Mouse (Mus musculus) forebrain, embryonic 13.5 days (tissue): ENCODE measurements around the gene Hecw1. TPM values are rescaled to one million over a fixed set of nuclear protein-coding genes. Genes with fewer than 3 reads are reported as not detected.

Source experiments
- ATAC-seq: fragments of 200-750 bp; cut with Nextera tagmentation; 2 replicates; pipeline ENCODE4 v1.8.0; 2017
- H3K27ac ChIP-seq: fragments of 300-500 bp; sonication (generic); 2 replicates; pipeline ENCODE4 v1.5.1; 2015; ENCODE audit warnings: inconsistent platforms, mild to moderate bottlenecking, moderate library complexity
- H3K27me3 ChIP-seq: fragments of 300-500 bp; sonication (generic); 2 replicates; pipeline ENCODE4 v1.6.1; 2015; ENCODE audit warnings: mild to moderate bottlenecking, inconsistent platforms
- H3K36me3 ChIP-seq: fragments of 300-500 bp; sonication (generic); 2 replicates; pipeline ENCODE4 v1.6.1; 2015; ENCODE audit warnings: mild to moderate bottlenecking, inconsistent platforms; ENCODE audit not compliant: poor library complexity, severe bottlenecking
- H3K4me1 ChIP-seq: fragments of 300-500 bp; sonication (generic); 2 replicates; pipeline ENCODE4 v1.6.1; 2015; ENCODE audit warnings: inconsistent platforms
- H3K4me2 ChIP-seq: fragments of 300-500 bp; sonication (generic); 2 replicates; pipeline ENCODE4 v1.6.1; 2015; ENCODE audit warnings: inconsistent platforms, mild to moderate bottlenecking, moderate library complexity
- H3K4me3 ChIP-seq: fragments of 300-500 bp; sonication (generic); 2 replicates; pipeline ENCODE4 v1.5.1; 2015; ENCODE audit warnings: mild to moderate bottlenecking, inconsistent platforms
- H3K9ac ChIP-seq: fragments of 300-500 bp; sonication (generic); 2 replicates; pipeline ENCODE4 v1.6.1; 2015; ENCODE audit warnings: mild to moderate bottlenecking, inconsistent platforms
- H3K9me3 ChIP-seq: fragments of 300-500 bp; sonication (generic); replicated peaks from 2 replicates; pipeline ENCODE4 v1.6.1; 2016; ENCODE audit warnings: inconsistent platforms
- WGBS: fragments of 180-500 bp; shearing (Covaris S2); methylation state at CpG from one replicate; pipeline ENCODE4 v1.1.7; 2015; 5-methylcytosine and 5-hydroxymethylcytosine counted together
- polyA plus RNA-seq: library from polyadenylated mRNA; unstranded; fragments of >200 nt; fragmentation: Nextera tagmentation; extraction: Ambion mirVana; gene quantifications from 2 replicates; pipeline ENCODE4 v1.2.1, GENCODE M21; 2015

The Hecw1 gene
- polyA plus RNA-seq: 23.8 and 24.9 TPM in 2 replicates

DNA sequence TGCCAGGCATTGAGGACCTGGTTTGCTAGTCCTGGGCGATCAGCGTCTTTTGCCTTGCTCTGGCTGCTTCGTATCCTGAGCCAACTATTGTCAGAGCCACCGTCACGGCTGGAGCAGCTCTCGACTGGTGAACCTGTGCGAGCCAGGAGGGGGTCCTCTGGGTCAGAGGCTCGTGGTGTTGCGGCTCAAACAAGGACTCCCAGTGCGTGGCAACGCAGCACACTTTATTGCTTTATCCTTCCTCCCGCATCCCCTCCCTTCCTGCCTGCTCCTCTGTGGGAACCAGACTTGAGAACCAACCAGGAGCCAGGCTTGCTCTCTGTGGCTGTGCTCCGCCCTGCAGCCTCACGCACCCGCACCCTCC, at the start of gene Hecw1:
Hecw1 (minus strand) TSS at position 323 of the 364 bp plus-strand sequence.
- peaks cover 3% of the 10 kb centered on the region; the same call in 1 of the 2 replicates for H3K27me3 ChIP-seq
- peak within 1 kb of the TSS; percentile 83 for H3K27ac ChIP-seq
- WGBS: under 1% methylated on average over 13 of the region's 15 CpGs
- H3K4me3 ChIP-seq: peak within 1 kb of the TSS; percentile 55
- H3K9me3 ChIP-seq: no peaks in the 10 kb centered on the region
- H3K9ac ChIP-seq: peak within 1 kb of the TSS; percentile 77
- H3K4me2 ChIP-seq: peak within 1 kb of the TSS; percentile 80
- H3K36me3 ChIP-seq: no peaks in the 10 kb centered on the region
- H3K4me1 ChIP-seq: peaks cover 13% of the 10 kb centered on the region; the same call in 1 of the 2 replicates
- ATAC-seq: peak; percentile 91

DNA sequence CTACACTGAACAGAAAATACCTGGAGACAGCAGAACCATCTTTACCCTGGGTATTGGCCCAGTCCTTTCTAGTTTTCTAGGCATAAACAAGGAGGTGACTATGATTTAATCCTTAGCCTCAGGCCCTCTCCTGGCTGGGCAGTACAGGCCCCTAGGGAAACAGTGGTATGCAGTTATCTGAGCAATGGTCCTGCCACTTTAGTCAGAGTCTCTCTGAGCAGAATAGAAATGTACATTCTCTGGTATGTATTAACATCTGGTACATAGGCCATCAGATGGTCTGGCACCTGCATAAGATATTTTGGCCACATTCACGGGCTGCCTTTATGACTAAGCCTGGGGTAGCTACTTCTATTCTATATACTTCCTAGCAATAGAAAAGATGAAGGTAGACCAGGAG, 38.3 kb upstream of the Hecw1 start:
- no peak overlapping the region for H3K9ac ChIP-seq
- ATAC-seq: no peak
- H3K9me3 ChIP-seq: no peaks in the 10 kb centered on the region
- no peaks in the 10 kb centered on the region for H3K36me3 ChIP-seq
- no peak overlapping the region for H3K4me2 ChIP-seq
- no peak overlapping the region for H3K4me3 ChIP-seq
- H3K4me1 ChIP-seq: no peaks in the 10 kb centered on the region
- H3K27me3 ChIP-seq: no peaks in the 10 kb centered on the region
- WGBS: 78% methylated on average over 1 of the region's 1 CpGs
- H3K27ac ChIP-seq: no peak overlapping the region

GRCm38 (mm10) chr13:14552628-14553027, 29.6 kb upstream of the Hecw1 start:
- no peaks in the 10 kb centered on the region for H3K9me3 ChIP-seq
- H3K9ac ChIP-seq: no peak overlapping the region
- no peaks in the 10 kb centered on the region for H3K4me1 ChIP-seq
- WGBS: 74% methylated on average over 2 of the region's 2 CpGs
- H3K4me3 ChIP-seq: no peak overlapping the region
- H3K36me3 ChIP-seq: no peaks in the 10 kb centered on the region
- no peak overlapping the region for H3K27ac ChIP-seq
- ATAC-seq: no peak
- no peaks in the 10 kb centered on the region for H3K27me3 ChIP-seq
- H3K4me2 ChIP-seq: no peak overlapping the region

GRCm38 (mm10) chr13:14542860-14543259, 19.8 kb upstream of the Hecw1 start:
- Histone ChIP-seq H3K9ac (no peak overlapping the region), H3K9me3 (no peaks in the 10 kb centered on the region), H3K4me2 (no peak overlapping the region), H3K4me1 (no peaks in the 10 kb centered on the region), H3K4me3 (no peak overlapping the region), H3K27me3 (no peaks in the 10 kb centered on the region), H3K27ac (no peak overlapping the region), H3K36me3 (no peaks in the 10 kb centered on the region)
- 84% methylated on average over 5 of the region's 5 CpGs for WGBS
- ATAC-seq: no peak

DNA sequence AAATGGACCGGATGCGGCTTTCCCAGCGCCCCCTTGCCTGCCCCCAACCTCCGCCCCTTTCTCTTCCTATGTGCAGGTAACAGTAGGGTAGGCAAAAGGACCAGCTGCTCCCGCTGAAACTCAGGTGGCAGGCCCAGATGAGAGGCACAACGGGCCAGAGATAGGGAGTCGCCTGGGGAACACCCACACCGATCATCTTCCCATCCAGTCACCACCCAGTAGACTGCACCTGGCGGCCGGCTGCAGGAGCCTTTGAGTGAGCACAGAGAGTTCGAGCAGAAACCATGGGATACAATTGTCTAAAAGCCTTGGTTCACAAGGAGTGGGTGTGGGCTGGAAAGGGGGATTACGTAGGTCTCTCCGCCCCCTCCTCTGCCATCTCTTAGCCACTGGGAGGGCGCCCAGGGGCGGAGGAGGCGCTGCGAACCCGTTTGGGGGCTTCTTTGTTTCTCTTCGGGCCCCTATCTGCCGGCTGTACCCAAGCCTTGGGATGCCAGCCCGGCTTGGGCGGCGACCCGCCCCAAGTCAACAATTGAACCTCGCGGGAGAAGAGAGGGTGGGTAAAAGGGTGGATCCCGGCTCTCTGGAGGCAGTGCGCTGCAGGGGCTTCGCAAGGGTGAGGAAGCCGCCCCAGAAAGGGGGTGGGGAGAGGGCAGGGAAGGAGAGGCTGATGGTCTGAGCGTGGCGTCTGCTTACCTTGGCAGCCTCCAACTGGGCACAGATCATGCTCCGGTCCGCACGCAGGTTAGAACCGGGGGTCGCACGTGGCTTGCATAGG, 711 bp downstream of the Hecw1 start:
- Histone ChIP-seq H3K4me3 (peak overlapping the region; percentile 55), H3K36me3 (no peaks in the 10 kb centered on the region), H3K4me1 (peaks cover 13% of the 10 kb centered on the region; the same call in 1 of the 2 replicates), H3K4me2 (peak overlapping the region; percentile 80), H3K27ac (peak overlapping the region; percentile 83), H3K27me3 (peaks cover 3% of the 10 kb centered on the region; the same call in 1 of the 2 replicates), H3K9me3 (no peaks in the 10 kb centered on the region), H3K9ac (peak overlapping the region; percentile 77)
- under 1% methylated on average over 35 of the region's 38 CpGs for WGBS
- ATAC-seq: peak; percentile 93

DNA sequence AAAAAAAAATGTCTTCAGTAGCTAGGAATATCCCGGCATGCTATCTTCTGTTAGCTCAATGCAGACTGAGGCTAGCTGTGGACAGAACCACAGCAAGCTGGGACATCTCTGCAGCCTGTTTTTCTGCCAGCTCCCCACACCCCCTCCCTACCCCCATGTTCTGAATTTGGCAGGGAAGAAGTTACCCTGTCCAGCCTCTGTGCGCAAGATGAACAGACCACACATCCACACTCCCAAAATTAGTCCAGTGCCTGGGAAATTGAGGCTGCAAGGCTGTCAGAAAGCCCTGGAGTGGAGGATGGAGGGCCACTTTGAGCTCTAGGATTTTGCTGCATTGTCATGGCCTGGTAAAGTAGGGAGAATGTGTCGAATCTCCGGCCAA, 1.3 kb downstream of the Hecw1 start:
- ATAC-seq: peak; percentile 19
- Histone ChIP-seq H3K27me3 (peaks cover 3% of the 10 kb centered on the region; the same call in 1 of the 2 replicates), H3K9me3 (no peaks in the 10 kb centered on the region), H3K36me3 (no peaks in the 10 kb centered on the region), H3K9ac (peak overlapping the region; percentile 77), H3K4me3 (peak overlapping the region; percentile 55), H3K4me1 (peaks cover 13% of the 10 kb centered on the region; the same call in 1 of the 2 replicates), H3K4me2 (peak overlapping the region; percentile 80), H3K27ac (peak overlapping the region; percentile 83)
- WGBS: 12% methylated on average over 4 of the region's 4 CpGs

GRCm38 (mm10) chr13:14519605-14520004, 3.4 kb downstream of the Hecw1 start:
- Histone ChIP-seq H3K4me2 (peak overlapping the region; percentile 80; the same call in 1 of the 2 replicates), H3K4me1 (peaks cover 13% of the 10 kb centered on the region; the same call in 1 of the 2 replicates), H3K9me3 (no peaks in the 10 kb centered on the region), H3K36me3 (no peaks in the 10 kb centered on the region), H3K4me3 (no peak overlapping the region), H3K27ac (no peak overlapping the region), H3K9ac (no peak overlapping the region), H3K27me3 (peaks cover 3% of the 10 kb centered on the region; the same call in 1 of the 2 replicates)
- no peak for ATAC-seq
- WGBS: 89% methylated on average over 3 of the region's 3 CpGs

DNA sequence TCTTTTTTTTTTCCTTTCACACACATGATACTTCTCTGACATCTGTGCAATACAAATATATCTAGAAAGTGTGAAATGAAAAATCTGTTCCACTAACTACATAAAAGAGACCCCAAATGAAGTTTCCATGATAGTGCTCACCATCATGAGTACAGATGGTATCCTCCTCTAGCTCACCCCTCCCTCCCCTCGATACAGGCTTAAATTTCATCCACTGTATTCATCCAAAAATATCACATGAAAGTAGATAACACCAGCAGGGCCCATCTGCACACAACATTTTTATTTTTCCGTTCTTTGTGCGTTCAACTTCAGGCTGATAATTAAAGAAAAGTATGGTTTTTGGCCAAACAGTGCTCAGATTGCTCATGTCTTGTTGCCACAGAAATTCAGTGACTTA, 5.5 kb downstream of the Hecw1 start:
- 80% methylated on average over 3 of the region's 3 CpGs for WGBS
- no peak overlapping the region for H3K27ac ChIP-seq
- ATAC-seq: peak; percentile 33; the same call in 1 of the 2 replicates

GRCm38 (mm10) chr13:14515106-14515505, 7.9 kb downstream of the Hecw1 start:
- Histone ChIP-seq H3K9me3 (no peaks in the 10 kb centered on the region), H3K9ac (no peak overlapping the region), H3K36me3 (no peaks in the 10 kb centered on the region), H3K27ac (no peak overlapping the region), H3K27me3 (no peaks in the 10 kb centered on the region), H3K4me2 (no peak overlapping the region), H3K4me1 (0 out of 2 replicates have a peak, but pooled peaks cover 5% of the 10 kb centered on the region), H3K4me3 (no peak overlapping the region)
- ATAC-seq: no peak
- 82% methylated on average over 2 of the region's 2 CpGs for WGBS

More for the DNA sequence above, 5.5 kb downstream of the Hecw1 start:
- no peak overlapping the region for H3K9ac ChIP-seq
- H3K4me2 ChIP-seq: no peak overlapping the region
- peaks cover 13% of the 10 kb centered on the region; the same call in 1 of the 2 replicates for H3K4me1 ChIP-seq
- H3K27me3 ChIP-seq: no peaks in the 10 kb centered on the region
- H3K36me3 ChIP-seq: no peaks in the 10 kb centered on the region
- no peaks in the 10 kb centered on the region for H3K9me3 ChIP-seq
- no peak overlapping the region for H3K4me3 ChIP-seq

DNA sequence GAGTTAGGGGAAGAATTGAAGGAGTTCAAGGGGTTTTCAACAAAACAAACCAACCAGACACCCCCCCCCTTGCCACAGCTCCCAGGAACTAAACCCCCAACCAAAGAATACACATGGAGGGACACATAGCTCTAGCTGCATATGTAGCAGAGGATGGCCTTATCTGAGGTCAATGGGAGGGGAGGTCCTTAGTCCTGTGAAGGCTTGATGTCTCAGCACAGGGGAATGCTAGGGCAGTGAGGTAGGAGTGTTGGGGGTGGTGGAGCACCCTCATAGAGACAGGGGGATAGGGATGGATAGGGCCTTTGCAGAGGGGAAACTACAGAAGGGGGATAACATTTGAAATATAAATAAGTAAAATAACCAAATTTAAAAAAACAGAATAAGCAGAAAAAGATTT, 9.1 kb downstream of the Hecw1 start:
- H3K9ac ChIP-seq: no peak overlapping the region
- no peak overlapping the region for H3K27ac ChIP-seq
- 0 out of 2 replicates have a peak, but pooled peaks have one; percentile 41 for ATAC-seq
- no peaks in the 10 kb centered on the region for H3K9me3 ChIP-seq
- H3K4me3 ChIP-seq: no peak overlapping the region
- no peak overlapping the region for H3K4me2 ChIP-seq
- no peaks in the 10 kb centered on the region for H3K4me1 ChIP-seq
- H3K27me3 ChIP-seq: no peaks in the 10 kb centered on the region
- no peaks in the 10 kb centered on the region for H3K36me3 ChIP-seq

- Histone ChIP-seq H3K4me2 (no peak overlapping the region), H3K9ac (no peak overlapping the region), H3K27me3 (no peaks in the 10 kb centered on the region), H3K9me3 (no peaks in the 10 kb centered on the region), H3K4me3 (no peak overlapping the region), H3K4me1 (no peaks in the 10 kb centered on the region), H3K36me3 (no peaks in the 10 kb centered on the region), H3K27ac (no peak overlapping the region)
- no peak for ATAC-seq
- WGBS: 94% methylated on average over 5 of the region's 5 CpGs
These were observed 16.3 kb downstream of the Hecw1 start for GRCm38 (mm10) chr13:14506765-14507164.

DNA sequence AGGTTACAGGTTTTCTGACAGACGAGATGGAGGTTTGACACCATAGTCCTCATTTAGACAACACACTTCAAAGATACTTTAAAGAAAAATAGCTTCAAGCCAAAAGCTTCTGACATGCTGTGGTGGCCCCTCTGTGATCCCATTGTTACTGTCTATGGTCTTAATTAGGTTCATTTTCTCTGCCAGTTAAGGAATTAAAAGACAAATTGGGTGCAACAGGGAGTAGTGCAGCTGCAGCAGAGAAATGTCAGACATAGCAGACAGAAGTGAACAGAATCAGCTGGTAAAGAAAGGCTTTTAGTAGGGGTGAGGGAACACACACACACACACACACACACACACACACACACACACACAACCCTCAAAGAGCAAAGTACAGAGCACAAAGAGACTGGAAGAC, 22.8 kb downstream of the Hecw1 start:
- H3K4me3 ChIP-seq: no peak overlapping the region
- H3K4me1 ChIP-seq: 0 out of 2 replicates have a peak, but pooled peaks cover 5% of the 10 kb centered on the region
- H3K9me3 ChIP-seq: no peaks in the 10 kb centered on the region
- no peaks in the 10 kb centered on the region for H3K36me3 ChIP-seq
- H3K4me2 ChIP-seq: no peak overlapping the region
- no peak for ATAC-seq
- no peak overlapping the region for H3K27ac ChIP-seq
- H3K9ac ChIP-seq: no peak overlapping the region
- H3K27me3 ChIP-seq: no peaks in the 10 kb centered on the region
- WGBS: 7% methylated on average over 1 of the region's 1 CpGs
